Mouse (Mus musculus): Measurements from ENCODE around the gene Atf7ip. TPM values are rescaled to one million over a fixed set of nuclear protein-coding genes. Genes with fewer than 3 reads are reported as not detected.

Atf7ip gene
- total RNA-seq, 2 experiments from 2014 or later, result 34.9 to 50.4 TPM

- DNase-seq (ENCODE audit: low spot score in 2 of 2), result no peak
These were observed 44.8 kb downstream of the Atf7ip start for GRCm38 (mm10) chr6:136550596-136551304.

- no peak for DNase-seq (ENCODE audit: low spot score in 2 of 2)
These were observed 45.7 kb downstream of the Atf7ip start for GRCm38 (mm10) chr6:136551550-136552109.

- no peak for DNase-seq (ENCODE audit: low spot score in 2 of 2)
These were observed 47.2 kb downstream of the Atf7ip start for GRCm38 (mm10) chr6:136553156-136553555.

- no peak for DNase-seq (ENCODE audit: low spot score in 2 of 2)
These were observed 48.0 kb downstream of the Atf7ip start for GRCm38 (mm10) chr6:136553767-136554569.

GRCm38 (mm10) chr6:136554774-136555522, 49.0 kb downstream of the Atf7ip start:
- no peak for DNase-seq (ENCODE audit: low spot score in 2 of 2)

- peak; percentile 71 to 74 for DNase-seq (ENCODE audit: low spot score in 2 of 2)
These were observed 49.6 kb downstream of the Atf7ip start for GRCm38 (mm10) chr6:136555523-136555915.

- DNase-seq (ENCODE audit: low spot score in 2 of 2), result no peak
These were observed 52.5 kb downstream of the Atf7ip start for GRCm38 (mm10) chr6:136558288-136559005.

- DNase-seq (ENCODE audit: low spot score in 2 of 2), result no peak
These were observed 60.0 kb downstream of the Atf7ip start for GRCm38 (mm10) chr6:136566002-136566401.

- no peak for DNase-seq (ENCODE audit: low spot score in 2 of 2)
These were observed 84.8 kb downstream of the Atf7ip start for GRCm38 (mm10) chr6:136590739-136591138.

- DNase-seq (ENCODE audit: low spot score in 2 of 2), result no peak
These were observed 88.6 kb downstream of the Atf7ip start for GRCm38 (mm10) chr6:136594541-136594940.

GRCm38 (mm10) chr6:136602601-136603000, 96.6 kb downstream of the Atf7ip start:
- no peak for DNase-seq (ENCODE audit: low spot score in 2 of 2)

- peak in 1 of 2 experiments; percentile 40 for DNase-seq (ENCODE audit: low spot score in 2 of 2)
These were observed 105.6 kb downstream of the Atf7ip start for GRCm38 (mm10) chr6:136611351-136612215.

- DNase-seq (ENCODE audit: low spot score in 2 of 2), result no peak
These were observed 106.3 kb downstream of the Atf7ip start for GRCm38 (mm10) chr6:136612312-136612711.

- DNase-seq (ENCODE audit: low spot score in 2 of 2), result no peak
These were observed 108.2 kb downstream of the Atf7ip start for GRCm38 (mm10) chr6:136614156-136614555.

- DNase-seq (ENCODE audit: low spot score in 2 of 2), result peak; percentile 71 to 77
These were observed 114.6 kb downstream of the Atf7ip start for GRCm38 (mm10) chr6:136620361-136621139.

GRCm38 (mm10) chr6:136625421-136625820, 119.5 kb downstream of the Atf7ip start:
- no peak for DNase-seq (ENCODE audit: low spot score in 2 of 2)

- DNase-seq (ENCODE audit: low spot score in 2 of 2), result no peak
These were observed 123.7 kb downstream of the Atf7ip start for GRCm38 (mm10) chr6:136629639-136630038.

GRCm38 (mm10) chr6:136631519-136631918, 125.6 kb downstream of the Atf7ip start:
- DNase-seq (ENCODE audit: low spot score in 2 of 2), result no peak

All from adrenal gland, adult 18-20 months (tissue).